Mouse (Mus musculus): ENCODE data around the gene Prpf6. TPM values are rescaled to one million over a fixed set of nuclear protein-coding genes. Genes with fewer than 3 reads are reported as not detected.

Prpf6 gene
- polyA plus RNA-seq, 1 experiment from 2014 or later, result 70.5 TPM

DNA sequence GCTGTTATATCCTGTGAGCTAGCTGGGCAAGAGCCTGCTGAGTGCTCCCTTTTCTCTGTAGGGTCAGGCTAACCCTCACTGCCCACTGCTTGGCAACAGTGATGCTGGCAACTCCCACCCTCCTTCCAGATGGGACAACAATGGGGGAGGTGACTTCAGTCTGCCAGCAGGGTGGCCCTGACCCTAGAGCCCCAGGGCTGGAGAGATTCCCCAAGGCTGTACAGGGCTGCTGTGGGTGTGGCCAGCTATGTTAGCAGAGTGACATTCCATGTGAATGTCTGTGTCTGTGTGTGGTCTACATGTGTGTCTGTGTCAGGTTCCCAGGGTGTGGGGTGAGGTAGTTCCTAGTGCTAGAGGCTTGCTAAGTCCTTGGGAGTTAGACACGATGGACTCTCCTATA lies 81.8 kb downstream of the Prpf6 start:
- peaks cover 58% of the 10 kb centered on the region for H3K27me3 ChIP-seq
- 33% methylated on average over 1 of the region's 1 CpGs for WGBS
- no peak overlapping the region for H3K4me2 ChIP-seq (replicated peaks)
- no peak for ATAC-seq (ENCODE audit: low FRiP score, low read depth)
- H3K27ac ChIP-seq, result no peak overlapping the region
- H3K4me1 ChIP-seq, result peaks cover 36% of the 10 kb centered on the region
- no peak overlapping the region for H3K9ac ChIP-seq
- no peaks in the 10 kb centered on the region for H3K36me3 ChIP-seq
- H3K4me3 ChIP-seq, result no peak overlapping the region
- no peaks in the 10 kb centered on the region for H3K9me3 ChIP-seq

DNA sequence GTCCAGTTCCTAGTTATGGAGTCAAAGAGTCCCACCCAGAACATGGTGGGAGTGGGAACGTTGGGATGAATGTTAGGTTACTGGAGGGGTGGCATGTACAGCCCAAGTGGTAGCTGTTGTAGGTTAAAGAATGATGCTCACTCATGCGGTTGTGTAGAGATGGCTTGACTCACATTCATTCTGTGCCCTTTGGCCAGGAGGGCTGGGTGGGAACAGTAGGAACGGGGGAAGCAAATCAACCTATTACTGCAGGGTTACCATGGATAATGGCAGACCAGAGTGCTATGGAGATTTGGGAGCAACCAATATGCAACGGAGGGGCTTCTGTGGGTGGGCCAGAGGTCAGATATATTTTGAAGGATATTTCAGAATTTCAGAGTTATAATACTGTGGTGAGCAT lies 83.3 kb downstream of the Prpf6 start:
- H3K36me3 ChIP-seq, result no peaks in the 10 kb centered on the region
- no peak overlapping the region for H3K4me2 ChIP-seq (replicated peaks)
- 78% methylated on average over 4 of the region's 4 CpGs for WGBS
- no peaks in the 10 kb centered on the region for H3K9me3 ChIP-seq
- peaks cover 44% of the 10 kb centered on the region for H3K27me3 ChIP-seq
- H3K4me1 ChIP-seq, result peaks cover 42% of the 10 kb centered on the region
- ATAC-seq (ENCODE audit: low FRiP score, low read depth), result no peak
- no peak overlapping the region for H3K27ac ChIP-seq
- no peak overlapping the region for H3K9ac ChIP-seq
- no peak overlapping the region for H3K4me3 ChIP-seq

DNA sequence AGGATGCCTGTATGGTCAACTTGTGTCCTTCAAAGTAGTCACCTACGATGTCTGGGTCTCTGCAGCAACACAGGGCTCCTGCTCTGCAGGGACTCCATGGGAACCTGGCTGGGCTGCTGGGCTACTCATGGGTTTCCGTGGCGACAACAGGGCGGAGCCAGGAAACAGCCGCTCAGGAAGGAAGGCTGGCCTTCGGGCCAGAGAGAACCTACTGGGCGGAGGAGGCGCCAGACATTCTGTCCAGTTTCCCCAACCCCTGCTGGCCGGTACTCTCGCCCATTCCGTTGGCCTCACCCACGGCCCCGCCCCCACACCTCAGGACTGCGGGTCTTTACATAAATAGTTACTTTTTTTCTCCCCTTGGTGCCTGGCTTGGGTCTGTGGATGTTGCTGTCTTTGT lies 83.8 kb downstream of the Prpf6 start:
- no peaks in the 10 kb centered on the region for H3K9me3 ChIP-seq
- peak overlapping the region; percentile 22 for H3K4me3 ChIP-seq
- H3K27ac ChIP-seq, result no peak overlapping the region
- H3K4me1 ChIP-seq, result peaks cover 37% of the 10 kb centered on the region
- no peaks in the 10 kb centered on the region for H3K36me3 ChIP-seq
- H3K4me2 ChIP-seq (replicated peaks), result peak overlapping the region; percentile 54
- 4% methylated on average over 14 of the region's 14 CpGs for WGBS
- peak overlapping the region; percentile 59 for H3K9ac ChIP-seq
- peaks cover 38% of the 10 kb centered on the region for H3K27me3 ChIP-seq
- ATAC-seq (ENCODE audit: low FRiP score, low read depth), result no peak

DNA sequence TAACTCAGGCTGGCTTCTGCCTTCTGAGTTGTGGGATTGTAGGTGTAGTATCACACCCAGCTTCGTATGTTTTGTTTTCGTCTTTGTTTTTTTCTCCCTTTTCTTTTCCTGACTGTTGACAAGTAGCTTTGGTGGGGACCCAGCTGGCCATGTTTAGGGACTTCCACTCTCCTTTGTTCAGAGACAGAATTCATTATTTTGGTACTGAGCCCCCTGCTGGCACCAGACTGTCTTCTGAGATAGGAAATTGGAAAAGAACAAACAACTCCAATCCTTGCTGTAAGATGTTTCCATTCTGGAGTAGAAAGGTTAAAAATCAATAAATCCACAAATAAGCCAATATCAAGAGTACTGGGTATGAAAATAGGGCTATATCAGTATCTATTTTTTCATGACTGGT lies 84.8 kb downstream of the Prpf6 start:
- ATAC-seq (ENCODE audit: low FRiP score, low read depth), result no peak
- 60% methylated on average over 2 of the region's 2 CpGs for whole genome bisulfite sequencing
- no peak overlapping the region for H3K4me2 ChIP-seq (replicated peaks)
- H3K4me1 ChIP-seq, result peaks cover 37% of the 10 kb centered on the region
- no peak overlapping the region for H3K9ac ChIP-seq
- no peaks in the 10 kb centered on the region for H3K36me3 ChIP-seq
- no peaks in the 10 kb centered on the region for H3K9me3 ChIP-seq
- H3K4me3 ChIP-seq, result no peak overlapping the region
- H3K27ac ChIP-seq, result peak overlapping the region; percentile 44; the same call in 1 of the 2 replicates
- H3K27me3 ChIP-seq, result peaks cover 29% of the 10 kb centered on the region

DNA sequence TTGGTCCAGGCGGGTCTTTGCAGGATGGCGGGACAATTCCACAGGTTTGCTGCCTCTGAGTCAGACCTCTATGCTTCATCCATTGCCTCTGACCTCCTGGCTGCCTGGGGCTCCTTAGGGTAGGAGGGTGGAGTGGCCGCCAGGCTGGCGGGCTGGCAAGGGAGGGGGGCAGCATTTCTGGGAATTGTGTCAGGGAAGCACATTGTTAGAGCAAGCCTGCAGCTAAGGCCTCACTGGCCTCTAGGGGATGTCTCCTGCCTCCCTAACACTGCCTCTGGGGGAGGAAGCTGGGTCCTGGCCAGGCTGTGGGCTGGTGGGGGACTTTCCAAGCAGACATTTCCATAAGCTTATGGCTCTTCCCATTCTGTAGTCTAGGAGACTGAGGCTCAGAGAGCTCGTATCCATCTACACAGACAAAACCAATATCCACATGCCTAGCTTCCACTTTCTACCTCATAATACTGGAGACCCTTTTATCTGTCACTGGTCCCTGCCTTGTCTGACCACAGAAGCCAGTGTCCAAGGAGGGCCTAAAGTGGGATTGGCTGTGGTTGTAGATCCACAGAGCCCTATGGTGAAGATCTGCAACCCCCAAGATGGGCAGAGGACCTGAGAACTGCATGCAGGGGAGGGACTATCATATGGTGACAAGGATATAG lies 85.6 kb downstream of the Prpf6 start:
- Histone ChIP-seq H3K27me3 (peaks cover 21% of the 10 kb centered on the region), H3K9ac (no peak overlapping the region), H3K4me1 (peaks cover 34% of the 10 kb centered on the region), H3K9me3 (no peaks in the 10 kb centered on the region), H3K27ac (no peak overlapping the region), H3K4me2 (replicated peaks) (no peak overlapping the region), H3K4me3 (no peak overlapping the region), H3K36me3 (no peaks in the 10 kb centered on the region)
- 65% methylated on average over 5 of the region's 5 CpGs for WGBS
- ATAC-seq (ENCODE audit: low FRiP score, low read depth), result no peak

DNA sequence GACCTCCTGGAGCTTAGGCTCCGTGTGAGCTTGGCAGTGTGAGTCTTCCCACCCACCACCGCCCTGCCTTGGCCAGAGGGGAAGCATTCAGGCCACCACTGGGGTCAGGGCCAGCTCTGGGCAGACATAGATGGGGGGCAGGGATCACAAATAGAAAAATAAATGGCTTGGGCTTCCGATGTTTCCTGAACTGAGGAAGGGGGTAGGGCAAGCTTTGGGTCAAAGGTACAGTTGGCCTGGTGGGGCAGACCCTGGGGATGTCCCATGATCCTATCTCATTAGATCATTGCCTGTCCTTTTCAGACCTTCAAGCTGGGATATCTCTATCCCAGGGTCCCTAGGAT lies 86.1 kb downstream of the Prpf6 start:
- Histone ChIP-seq H3K36me3 (no peaks in the 10 kb centered on the region), H3K4me1 (peaks cover 34% of the 10 kb centered on the region), H3K4me3 (no peak overlapping the region), H3K9me3 (no peaks in the 10 kb centered on the region), H3K9ac (no peak overlapping the region), H3K27ac (no peak overlapping the region), H3K4me2 (replicated peaks) (no peak overlapping the region), H3K27me3 (peaks cover 16% of the 10 kb centered on the region)
- ATAC-seq (ENCODE audit: low FRiP score, low read depth), result no peak
- whole genome bisulfite sequencing, result 62% methylated on average over 3 of the region's 3 CpGs

DNA sequence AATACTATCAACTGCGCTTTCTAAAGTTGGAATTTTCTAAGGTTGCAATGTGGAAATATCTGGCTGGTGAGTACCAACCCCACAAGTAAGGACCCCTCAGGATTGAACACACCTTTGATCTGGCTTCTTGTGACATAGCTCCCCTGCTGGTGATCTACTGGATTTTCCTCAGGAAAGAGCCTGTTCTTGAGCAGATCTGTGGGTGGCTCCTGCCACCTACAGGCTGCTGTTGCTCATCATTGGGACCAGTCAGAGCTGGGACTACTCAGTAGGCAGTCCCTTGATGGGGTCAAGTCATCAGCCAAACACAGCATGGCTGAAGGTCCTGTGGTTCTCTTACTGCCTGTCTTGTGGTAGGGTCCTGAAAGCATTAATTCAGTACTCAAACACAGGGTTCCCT lies 87.1 kb downstream of the Prpf6 start:
- H3K9ac ChIP-seq, result no peak overlapping the region
- peak; percentile 77 for ATAC-seq (ENCODE audit: low FRiP score, low read depth)
- WGBS, result 47% methylated on average over 1 of the region's 1 CpGs
- H3K9me3 ChIP-seq, result no peaks in the 10 kb centered on the region
- H3K4me2 ChIP-seq (replicated peaks), result no peak overlapping the region
- H3K4me1 ChIP-seq, result peaks cover 29% of the 10 kb centered on the region
- no peak overlapping the region for H3K27ac ChIP-seq
- no peaks in the 10 kb centered on the region for H3K36me3 ChIP-seq
- H3K27me3 ChIP-seq, result peaks cover 5% of the 10 kb centered on the region; the same call in 1 of the 2 replicates
- H3K4me3 ChIP-seq, result no peak overlapping the region

DNA sequence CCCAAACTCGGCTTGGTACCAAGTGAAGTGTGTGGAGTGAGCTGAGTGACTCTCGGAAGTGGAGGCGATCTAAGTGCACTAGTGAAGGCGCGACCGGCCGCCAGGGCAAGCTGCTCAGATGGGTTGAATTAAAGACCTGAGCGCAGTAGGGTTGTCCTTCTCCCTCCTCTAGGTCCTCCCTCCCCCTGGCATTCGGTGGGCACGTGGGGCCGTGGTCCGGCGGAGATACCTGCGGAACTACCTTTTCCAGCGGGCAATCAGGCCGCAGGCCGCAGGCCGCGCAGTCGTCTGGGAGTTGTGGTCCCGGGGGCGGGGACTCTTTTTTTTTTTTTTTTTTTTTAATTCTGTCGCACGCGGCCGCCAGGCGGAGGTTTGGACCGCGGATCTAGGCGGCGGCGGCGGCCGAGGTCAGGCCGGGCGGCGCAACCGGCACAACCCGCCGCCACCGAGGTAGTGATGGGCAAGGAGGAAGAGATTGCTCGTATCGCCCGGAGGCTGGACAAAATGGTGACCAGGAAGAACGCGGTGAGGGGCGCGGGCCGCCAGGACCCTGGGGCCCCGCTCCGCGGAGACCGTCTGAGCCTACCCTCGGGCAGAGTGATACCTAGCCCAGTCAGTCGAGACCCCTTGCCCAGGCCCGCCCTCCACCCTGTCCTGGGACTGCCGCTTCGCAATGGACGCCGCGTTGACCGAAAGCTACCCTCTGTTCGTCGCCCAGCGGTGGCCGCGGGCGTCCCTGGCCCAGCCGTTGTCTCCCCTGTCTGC lies 88.5 kb downstream of the Prpf6 start, which contains the start of gene Tcea2:
Tcea2 (plus strand) TSS at position 360 of the 765 bp plus-strand sequence.
- Histone ChIP-seq H3K36me3 (peaks cover 7% of the 10 kb centered on the region; the same call in 1 of the 2 replicates), H3K27me3 (no peaks in the 10 kb centered on the region), H3K4me2 (replicated peaks) (peak within 1 kb of the TSS; percentile 90), H3K27ac (no peak within 1 kb of the TSS; the same call in 1 of the 2 replicates), H3K4me3 (peak within 1 kb of the TSS; percentile 70), H3K4me1 (peaks cover 22% of the 10 kb centered on the region), H3K9ac (peak within 1 kb of the TSS; percentile 88), H3K9me3 (no peaks in the 10 kb centered on the region)
- ATAC-seq (ENCODE audit: low FRiP score, low read depth), result peak; percentile 55
- under 1% methylated on average over 64 of the region's 69 CpGs for WGBS

DNA sequence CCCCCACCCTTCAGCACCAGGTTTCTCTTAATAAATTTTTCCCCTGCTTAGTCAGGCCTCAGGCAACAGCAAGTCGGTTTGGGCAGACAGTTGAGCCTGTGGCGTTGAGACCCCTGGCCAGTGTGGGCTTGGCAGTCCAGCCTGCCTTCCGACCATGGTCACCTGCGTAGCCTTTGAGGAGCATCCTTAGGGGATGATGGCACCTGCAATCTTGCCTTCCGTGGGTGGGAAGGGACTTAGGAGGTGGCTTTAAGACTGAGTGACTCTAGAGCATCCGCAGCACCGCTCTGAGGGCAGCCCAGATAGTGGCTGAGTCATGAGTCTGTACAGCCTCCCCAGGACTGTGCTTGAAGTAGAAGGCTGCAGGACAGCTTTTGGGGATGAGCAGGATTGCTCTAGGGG lies 89.0 kb downstream of the Prpf6 start:
- H3K27me3 ChIP-seq, result no peaks in the 10 kb centered on the region
- no peaks in the 10 kb centered on the region for H3K9me3 ChIP-seq
- peak overlapping the region; percentile 88 for H3K9ac ChIP-seq
- peak overlapping the region; percentile 70 for H3K4me3 ChIP-seq
- 13% methylated on average over 7 of the region's 7 CpGs for WGBS
- H3K4me2 ChIP-seq (replicated peaks), result peak overlapping the region; percentile 90
- peaks cover 17% of the 10 kb centered on the region for H3K4me1 ChIP-seq
- H3K27ac ChIP-seq, result no peak overlapping the region
- peaks cover 13% of the 10 kb centered on the region; the same call in 1 of the 2 replicates for H3K36me3 ChIP-seq
- no peak for ATAC-seq (ENCODE audit: low FRiP score, low read depth)

DNA sequence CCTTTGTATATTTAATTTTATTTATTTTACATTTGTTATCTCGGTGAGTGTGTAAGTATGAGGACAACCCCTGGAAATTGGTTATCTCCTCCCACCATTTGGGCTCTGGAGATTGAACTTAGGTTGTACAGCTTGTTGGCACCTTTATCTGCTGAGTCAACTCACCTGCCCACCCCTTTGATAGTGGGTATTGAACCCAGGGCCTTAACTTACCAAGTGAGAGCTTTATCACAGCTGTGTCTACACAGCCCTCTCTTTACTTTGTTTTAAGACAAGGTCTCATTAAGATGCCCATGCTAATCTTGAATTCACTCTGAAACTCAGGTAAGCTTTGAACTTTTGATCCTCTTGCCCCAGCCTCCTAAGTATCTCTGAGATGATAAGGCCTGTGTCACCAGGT lies 90.3 kb downstream of the Prpf6 start:
- peaks cover 25% of the 10 kb centered on the region for H3K36me3 ChIP-seq
- H3K4me3 ChIP-seq, result no peak overlapping the region
- no peaks in the 10 kb centered on the region for H3K9me3 ChIP-seq
- H3K27me3 ChIP-seq, result no peaks in the 10 kb centered on the region
- no peak overlapping the region for H3K9ac ChIP-seq
- 97% methylated on average over 1 of the region's 1 CpGs for whole genome bisulfite sequencing
- H3K4me1 ChIP-seq, result peaks cover 16% of the 10 kb centered on the region
- no peak overlapping the region for H3K27ac ChIP-seq
- no peak for ATAC-seq (ENCODE audit: low FRiP score, low read depth)
- no peak overlapping the region for H3K4me2 ChIP-seq (replicated peaks)

DNA sequence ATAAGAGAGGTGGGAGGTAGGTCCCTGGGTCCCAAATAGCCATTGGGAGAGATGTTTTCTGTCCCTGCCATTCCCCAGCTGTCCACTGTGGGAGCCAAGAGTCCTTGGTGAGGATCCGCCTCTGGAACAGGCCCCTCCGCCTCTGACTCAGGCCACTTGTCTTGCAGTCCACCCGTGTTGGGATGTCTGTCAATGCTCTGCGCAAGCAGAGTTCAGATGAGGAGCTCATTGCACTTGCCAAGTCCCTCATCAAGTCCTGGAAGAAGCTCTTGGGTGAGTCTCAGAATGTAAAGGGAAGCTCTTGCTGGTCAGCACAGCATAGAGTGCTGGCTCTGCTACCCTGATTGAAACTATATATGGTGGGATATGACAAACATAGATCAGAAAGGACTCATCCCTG lies 91.7 kb downstream of the Prpf6 start:
- Histone ChIP-seq H3K9me3 (no peaks in the 10 kb centered on the region), H3K27me3 (no peaks in the 10 kb centered on the region), H3K4me3 (no peak overlapping the region), H3K9ac (no peak overlapping the region), H3K27ac (no peak overlapping the region), H3K4me2 (replicated peaks) (no peak overlapping the region), H3K36me3 (peaks cover 39% of the 10 kb centered on the region), H3K4me1 (peaks cover 16% of the 10 kb centered on the region)
- ATAC-seq (ENCODE audit: low FRiP score, low read depth), result no peak
- 68% methylated on average over 4 of the region's 4 CpGs for WGBS

DNA sequence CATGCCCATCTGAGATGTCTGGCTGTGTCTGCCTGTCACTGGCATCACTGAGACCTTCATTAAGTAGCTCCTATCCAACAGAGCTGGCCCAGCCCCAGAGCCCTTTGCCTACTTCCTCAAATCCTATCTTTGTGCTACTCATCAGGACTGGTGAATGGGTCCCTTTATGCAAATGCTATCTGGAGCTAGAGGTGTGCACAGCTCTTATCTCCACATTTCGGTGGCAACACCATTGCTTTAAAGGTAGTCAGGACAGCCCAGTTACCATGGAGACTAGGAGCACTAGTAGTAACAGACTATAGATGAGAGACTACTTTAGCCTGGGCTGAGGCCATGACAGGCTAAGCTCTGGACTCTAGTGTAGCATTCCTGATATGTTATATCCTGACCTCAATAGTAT lies 93.0 kb downstream of the Prpf6 start:
- Histone ChIP-seq H3K4me1 (peaks cover 10% of the 10 kb centered on the region), H3K9me3 (no peaks in the 10 kb centered on the region), H3K36me3 (peaks cover 52% of the 10 kb centered on the region), H3K27me3 (no peaks in the 10 kb centered on the region), H3K4me2 (replicated peaks) (no peak overlapping the region), H3K9ac (no peak overlapping the region), H3K27ac (no peak overlapping the region), H3K4me3 (no peak overlapping the region)
- no peak for ATAC-seq (ENCODE audit: low FRiP score, low read depth)
- WGBS, result 79% methylated on average over 1 of the region's 1 CpGs

All from limb, embryonic 13.5 days (tissue).